Mouse (Mus musculus): ENCODE results near the gene Rec8. TPM values are rescaled to one million over a fixed set of nuclear protein-coding genes. Genes with fewer than 3 reads are reported as not detected.

Rec8 gene
- 1.7 TPM in 1 of 2 replicates, not detected in the other for total RNA-seq (2015; ENCODE audit: low replicate concordance)
- total RNA-seq (2017; ENCODE audit: low replicate concordance) = 0.84 and 2.2 TPM in 2 replicates

- peak; percentile 77 for ATAC-seq (replicated peaks; ENCODE audit: low FRiP score, poor library complexity, severe bottlenecking)
These were observed at the start of gene Rec8 for GRCm38 (mm10) chr14:55617822-55618221. TSS of gene Rec8 (plus strand) at chr14:55618037.

GRCm38 (mm10) chr14:55570588-55570987 lies 47.2 kb upstream of the Rec8 start:
- peak; percentile 34; the same call in 1 of the 2 replicates for ATAC-seq (replicated peaks; ENCODE audit: low FRiP score, poor library complexity, severe bottlenecking)

- ATAC-seq (replicated peaks; ENCODE audit: low FRiP score, poor library complexity, severe bottlenecking) = no peak
These were observed 46.1 kb upstream of the Rec8 start for GRCm38 (mm10) chr14:55571760-55572159.

- ATAC-seq (replicated peaks; ENCODE audit: low FRiP score, poor library complexity, severe bottlenecking) = no peak
These were observed 42.5 kb upstream of the Rec8 start, which contains the start of gene Fitm1 for GRCm38 (mm10) chr14:55575302-55575701. TSS of gene Fitm1 (plus strand) at chr14:55575617.

- no peak for ATAC-seq (replicated peaks; ENCODE audit: low FRiP score, poor library complexity, severe bottlenecking)
These were observed 42.1 kb upstream of the Rec8 start for GRCm38 (mm10) chr14:55575711-55576110.

- no peak for ATAC-seq (replicated peaks; ENCODE audit: low FRiP score, poor library complexity, severe bottlenecking)
These were observed 41.5 kb upstream of the Rec8 start for GRCm38 (mm10) chr14:55576376-55576775.

- peak; percentile 78 for ATAC-seq (replicated peaks; ENCODE audit: low FRiP score, poor library complexity, severe bottlenecking)
These were observed 39.8 kb upstream of the Rec8 start, which contains the start of gene Psme1 for GRCm38 (mm10) chr14:55577871-55578667. TSS of gene Psme1 (plus strand) at chr14:55578123.

- ATAC-seq (replicated peaks; ENCODE audit: low FRiP score, poor library complexity, severe bottlenecking) = peak; percentile 62
These were observed 39.1 kb upstream of the Rec8 start for GRCm38 (mm10) chr14:55578668-55579269.

GRCm38 (mm10) chr14:55579511-55580496 lies 38.0 kb upstream of the Rec8 start:
- ATAC-seq (replicated peaks; ENCODE audit: low FRiP score, poor library complexity, severe bottlenecking) = no peak

GRCm38 (mm10) chr14:55580731-55581130 lies 37.1 kb upstream of the Rec8 start:
- ATAC-seq (replicated peaks; ENCODE audit: low FRiP score, poor library complexity, severe bottlenecking) = no peak

GRCm38 (mm10) chr14:55581981-55582681 lies 35.7 kb upstream of the Rec8 start:
- ATAC-seq (replicated peaks; ENCODE audit: low FRiP score, poor library complexity, severe bottlenecking) = no peak

- ATAC-seq (replicated peaks; ENCODE audit: low FRiP score, poor library complexity, severe bottlenecking) = no peak
These were observed 33.5 kb upstream of the Rec8 start for GRCm38 (mm10) chr14:55584303-55584701.

GRCm38 (mm10) chr14:55584702-55585565 lies 32.9 kb upstream of the Rec8 start, which contains the start of gene Emc9:
TSS of gene Emc9 (minus strand) at chr14:55585302.
- peak; percentile 90 for ATAC-seq (replicated peaks; ENCODE audit: low FRiP score, poor library complexity, severe bottlenecking)

- ATAC-seq (replicated peaks; ENCODE audit: low FRiP score, poor library complexity, severe bottlenecking) = peak; percentile 29
These were observed 32.3 kb upstream of the Rec8 start for GRCm38 (mm10) chr14:55585566-55585960.

GRCm38 (mm10) chr14:55586149-55586548 lies 31.7 kb upstream of the Rec8 start:
- ATAC-seq (replicated peaks; ENCODE audit: low FRiP score, poor library complexity, severe bottlenecking) = peak; percentile 43

GRCm38 (mm10) chr14:55589271-55589670 lies 28.6 kb upstream of the Rec8 start:
- no peak for ATAC-seq (replicated peaks; ENCODE audit: low FRiP score, poor library complexity, severe bottlenecking)

GRCm38 (mm10) chr14:55589771-55590448 lies 27.9 kb upstream of the Rec8 start:
- ATAC-seq (replicated peaks; ENCODE audit: low FRiP score, poor library complexity, severe bottlenecking) = no peak
